Mouse (Mus musculus) layer of hippocampus, adult 18-20 months (tissue): ENCODE data around the gene Zfp36l2. TPM values are rescaled to one million over a fixed set of nuclear protein-coding genes. Genes with fewer than 3 reads are reported as not detected.
A peak's percentile ranks its signal among the peaks of the same experiment; 100 is the strongest.
"Not testable (repeated sequence)": the region's sequence is repeated elsewhere in the genome, so short reads cannot be mapped to it uniquely, and the experiment has no call there.

ENCODE experiments used
- DNase-seq, 2 experiments: peaks; one replicate each; pipeline ENCODE4 v3.0.0; 2022; ENCODE audit warnings: low spot score in 2 of 2
- long read RNA-seq: library from polyadenylated mRNA; stranded (forward); transcript quantifications from one replicate; pipeline ENCODE4 v2.0.0, GENCODE M21; 2021
- total RNA-seq, 2 experiments: library from RNA; stranded (reverse); gene quantifications; 2 replicates each; pipeline ENCODE4 v1.2.3; 2021

Zfp36l2 gene
- 10 to 100 TPM; 22.0 to 32.5 TPM for total RNA-seq
- long read RNA-seq, transcript Zfp36l2-201 (2 exons, 3,530 nt), result major isoform, 14 of 19 reads
- long read RNA-seq, partial matches to known transcripts, result 0 of 19 reads
- long read RNA-seq, other reads (novel, unspliced or antisense), result 5 of 19 reads

GRCm38 (mm10) chr17:84187727-84188373, at the start of gene Zfp36l2:
Zfp36l2 (minus strand) TSS chr17:84187947.
- DNase-seq, result peak; percentile 66 to 85

GRCm38 (mm10) chr17:84236781-84237557, 49.2 kb upstream of the Zfp36l2 start:
- DNase-seq, result peak in 1 of 2 experiments; percentile 14

GRCm38 (mm10) chr17:84235399-84235928, 47.7 kb upstream of the Zfp36l2 start:
- DNase-seq, result no peak

GRCm38 (mm10) chr17:84234785-84235184, 47.0 kb upstream of the Zfp36l2 start:
- DNase-seq, result not testable (repeated sequence)

GRCm38 (mm10) chr17:84233758-84234157, 46.0 kb upstream of the Zfp36l2 start:
- DNase-seq, result no peak

GRCm38 (mm10) chr17:84231361-84231760, 43.6 kb upstream of the Zfp36l2 start:
- DNase-seq, result no peak

- DNase-seq, result no peak
Observed at GRCm38 (mm10) chr17:84228223-84228622, 40.5 kb upstream of the Zfp36l2 start.

GRCm38 (mm10) chr17:84226681-84227080, 38.9 kb upstream of the Zfp36l2 start:
- no peak for DNase-seq

GRCm38 (mm10) chr17:84226231-84226630, 38.5 kb upstream of the Zfp36l2 start:
- no peak for DNase-seq

GRCm38 (mm10) chr17:84224217-84224887, 36.6 kb upstream of the Zfp36l2 start:
- no peak for DNase-seq

- DNase-seq, result not testable (repeated sequence)
Observed at GRCm38 (mm10) chr17:84218841-84219240, 31.1 kb upstream of the Zfp36l2 start.

- DNase-seq, result no peak
Observed at GRCm38 (mm10) chr17:84217696-84218095, 29.9 kb upstream of the Zfp36l2 start.

- DNase-seq, result no peak
Observed at GRCm38 (mm10) chr17:84215264-84215960, 27.7 kb upstream of the Zfp36l2 start.

GRCm38 (mm10) chr17:84213464-84213863, 25.7 kb upstream of the Zfp36l2 start:
- DNase-seq, result no peak

GRCm38 (mm10) chr17:84207611-84208010, 19.9 kb upstream of the Zfp36l2 start:
- DNase-seq, result no peak

GRCm38 (mm10) chr17:84206239-84206638, 18.5 kb upstream of the Zfp36l2 start:
- no peak for DNase-seq

GRCm38 (mm10) chr17:84204962-84205361, 17.2 kb upstream of the Zfp36l2 start:
- no peak for DNase-seq

GRCm38 (mm10) chr17:84203340-84203739, 15.6 kb upstream of the Zfp36l2 start:
- DNase-seq, result no peak

GRCm38 (mm10) chr17:84201183-84201582, 13.4 kb upstream of the Zfp36l2 start:
- DNase-seq, result no peak

GRCm38 (mm10) chr17:84197912-84198344, 10.2 kb upstream of the Zfp36l2 start:
- no peak for DNase-seq

GRCm38 (mm10) chr17:84196329-84196728, 8.6 kb upstream of the Zfp36l2 start:
- no peak for DNase-seq
